Mouse (Mus musculus): ENCODE results near the gene Olfr1157. TPM values are rescaled to one million over a fixed set of nuclear protein-coding genes. Genes with fewer than 3 reads are reported as not detected.

Olfr1157 gene
- total RNA-seq (2017), result not detected in 3 replicates

DNA sequence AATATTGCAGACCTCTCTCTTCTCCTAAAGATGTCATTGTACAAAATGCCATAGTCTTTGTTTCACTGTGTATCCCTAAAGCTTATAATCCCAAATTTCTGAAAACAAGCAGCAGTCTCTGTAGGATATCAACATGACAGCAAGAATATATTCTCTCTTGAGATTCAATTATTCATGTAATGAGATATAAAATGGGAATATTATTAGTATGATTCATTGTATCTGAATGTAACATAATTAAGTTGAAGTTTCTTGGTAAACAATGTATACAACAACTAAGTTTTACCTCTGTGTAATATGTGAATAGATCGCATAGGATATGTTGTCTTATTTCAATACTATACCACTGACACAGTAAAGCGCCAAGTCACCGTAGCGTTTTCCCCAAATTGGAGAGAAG lies at the start of gene Olfr1157:
Gene Olfr1157 (minus strand): TSS at position 101 of the 400 bp plus-strand sequence.
- ATAC-seq (replicated peaks; ENCODE audit: insufficient number of reproducible peaks, low FRiP score, low TSS enrichment, poor library complexity, severe bottlenecking), result no peak

GRCm38 (mm10) chr2:88007515-88008318 lies 39.6 kb upstream of the Olfr1157 start, which contains the start of gene Olfr1160:
TSS of gene Olfr1160 (minus strand) at chr2:88008268.
- ATAC-seq (replicated peaks; ENCODE audit: insufficient number of reproducible peaks, low FRiP score, low TSS enrichment, poor library complexity, severe bottlenecking), result no peak

DNA sequence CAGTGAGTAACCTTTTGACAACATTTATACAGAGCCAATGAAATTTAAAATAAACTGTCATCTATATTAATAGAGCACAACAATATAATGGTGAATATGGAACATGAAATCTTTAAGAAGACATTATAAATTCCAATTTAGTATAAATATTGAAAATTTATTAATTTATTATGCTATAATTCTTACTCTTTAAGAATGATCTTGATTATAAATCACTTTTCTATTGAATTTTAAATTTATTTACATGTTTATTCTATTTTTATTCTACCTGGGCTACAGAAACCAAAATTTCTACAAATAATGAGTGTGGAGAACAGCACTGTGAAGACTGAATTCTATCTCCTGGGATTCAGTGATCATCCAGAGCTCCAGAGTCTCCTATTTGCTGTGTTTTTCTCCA lies 21.7 kb upstream of the Olfr1157 start, which contains the start of gene Olfr1158:
Gene Olfr1158 (plus strand): TSS at position 301 of the 400 bp plus-strand sequence.
- no peak for ATAC-seq (replicated peaks; ENCODE audit: insufficient number of reproducible peaks, low FRiP score, low TSS enrichment, poor library complexity, severe bottlenecking)

- ATAC-seq (replicated peaks; ENCODE audit: insufficient number of reproducible peaks, low FRiP score, low TSS enrichment, poor library complexity, severe bottlenecking), result no peak
Measured at GRCm38 (mm10) chr2:87974563-87974962, 6.5 kb upstream of the Olfr1157 start, which contains the start of gene Olfr74. TSS of gene Olfr74 (minus strand) at chr2:87974663.

- ATAC-seq (replicated peaks; ENCODE audit: insufficient number of reproducible peaks, low FRiP score, low TSS enrichment, poor library complexity, severe bottlenecking), result no peak
Measured at GRCm38 (mm10) chr2:87953000-87953399, 15.1 kb downstream of the Olfr1157 start, which contains the start of gene Olfr1156. TSS of gene Olfr1156 (minus strand) at chr2:87953100.

DNA sequence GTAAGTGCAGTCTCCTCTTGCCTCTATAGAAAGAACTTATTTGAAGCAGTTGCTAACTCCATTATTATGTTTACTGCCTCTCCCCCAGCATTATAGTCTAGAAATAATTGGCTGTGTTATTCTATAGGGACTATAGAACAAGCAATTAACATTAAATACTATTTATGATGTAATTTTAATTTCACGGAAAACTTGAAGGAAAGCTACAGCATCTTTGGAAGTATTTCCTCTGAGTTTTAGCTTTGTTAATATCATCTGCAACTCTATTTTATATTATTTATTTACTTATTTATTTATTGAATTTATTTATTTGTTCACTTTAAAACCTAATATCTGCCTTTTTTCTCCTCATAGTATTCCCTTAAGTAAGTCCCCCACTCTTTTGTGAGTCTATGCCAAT lies 23.1 kb downstream of the Olfr1157 start, which contains the start of gene Olfr1155:
Gene Olfr1155 (minus strand): TSS at position 101 of the 400 bp plus-strand sequence.
- no peak for ATAC-seq (replicated peaks; ENCODE audit: insufficient number of reproducible peaks, low FRiP score, low TSS enrichment, poor library complexity, severe bottlenecking)

Other genes with a start within 250 kb of the Olfr1157 start
- not detected in 3 replicates for gene Olfr1138, start 228.3 kb downstream of the Olfr1157 start, total RNA-seq (2017)
- not detected in 3 replicates for gene Olfr1140, start 224.5 kb downstream of the Olfr1157 start, total RNA-seq (2017)
- not detected in 3 replicates for gene Olfr1141, start 214.3 kb downstream of the Olfr1157 start, total RNA-seq (2017)
- gene Olfr152, start 188.8 kb downstream of the Olfr1157 start, total RNA-seq (2017), result 1.2 TPM in 1 of 3 replicates, not detected in the others
- not detected in 3 replicates for gene Olfr1143, start 167.7 kb downstream of the Olfr1157 start, total RNA-seq (2017)
- not detected in 3 replicates for gene Olfr1145, start 158.5 kb downstream of the Olfr1157 start, total RNA-seq (2017)
- not detected in 3 replicates for gene Olfr1148, start 137.8 kb downstream of the Olfr1157 start, total RNA-seq (2017)
- gene Olfr1150-ps1, start 124.3 kb downstream of the Olfr1157 start, total RNA-seq (2017), result not detected in 3 replicates
- not detected in 3 replicates for gene Olfr1151, start 112.4 kb downstream of the Olfr1157 start, total RNA-seq (2017)
- gene Olfr1152, start 101.8 kb downstream of the Olfr1157 start, total RNA-seq (2017), result not detected in 3 replicates
- gene Olfr1153, start 73.3 kb downstream of the Olfr1157 start, total RNA-seq (2017), result not detected in 3 replicates
- not detected in 3 replicates for gene Olfr1154, start 63.1 kb downstream of the Olfr1157 start, total RNA-seq (2017)
- not detected in 3 replicates for gene Olfr1155, start 23.2 kb downstream of the Olfr1157 start, total RNA-seq (2017)
- gene Olfr1156, start 15.2 kb downstream of the Olfr1157 start, total RNA-seq (2017), result not detected in 3 replicates
- gene Olfr74, start 6.4 kb upstream of the Olfr1157 start, total RNA-seq (2017), result not detected in 3 replicates
- gene Olfr1158, start 21.8 kb upstream of the Olfr1157 start, total RNA-seq (2017), result not detected in 3 replicates
- 0.32 TPM in 1 of 3 replicates, not detected in the others for gene Olfr1160, start 40.0 kb upstream of the Olfr1157 start, total RNA-seq (2017)
- gene Olfr1161, start 54.5 kb upstream of the Olfr1157 start, total RNA-seq (2017), result not detected in 3 replicates
- gene Olfr73, start 69.4 kb upstream of the Olfr1157 start, total RNA-seq (2017), result not detected in 3 replicates
- not detected in 3 replicates for gene Olfr1162, start 82.8 kb upstream of the Olfr1157 start, total RNA-seq (2017)
- gene Olfr1163, start 103.5 kb upstream of the Olfr1157 start, total RNA-seq (2017), result not detected in 3 replicates
- gene Olfr1164, start 125.7 kb upstream of the Olfr1157 start, total RNA-seq (2017), result not detected in 3 replicates
- not detected in 3 replicates for gene Olfr1166, start 160.0 kb upstream of the Olfr1157 start, total RNA-seq (2017)
- gene Olfr1167, start 186.9 kb upstream of the Olfr1157 start, total RNA-seq (2017), result not detected in 3 replicates
- gene Olfr1168, start 213.6 kb upstream of the Olfr1157 start, total RNA-seq (2017), result not detected in 3 replicates

Measured in monocyte, adult 5-6 weeks (primary cell).